Mouse (Mus musculus): ENCODE measurements around the gene Sumo3.

DNA sequence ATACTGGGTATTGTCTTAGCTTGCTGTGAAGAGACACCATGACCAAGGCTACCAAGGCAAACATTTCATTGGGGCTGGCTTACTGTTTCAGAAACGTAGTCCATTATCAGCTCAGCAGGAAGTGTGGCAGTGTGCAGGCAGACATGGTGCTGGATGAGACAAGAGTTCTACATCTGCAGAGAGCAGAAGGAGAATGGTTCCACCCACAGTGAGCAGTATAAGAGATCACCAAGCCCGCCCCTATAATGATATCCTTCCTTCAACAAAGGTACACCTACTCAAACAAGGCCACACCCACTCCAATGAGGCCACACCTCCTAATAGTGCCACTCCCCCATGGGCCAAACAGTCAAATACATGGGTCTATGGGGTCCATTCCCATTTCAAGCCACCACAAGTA is 44.4 kb upstream of the Sumo3 start:
- TF ChIP-seq POLR2A (IDR thresholded peaks at IDR 0.05; ENCODE audit: low read depth, low read length) (no peak), CTCF (conservative IDR thresholded peaks at IDR 0.05; ENCODE audit: insufficient read depth, insufficient read length, low read depth, low read length) (no peak)

Measured in kidney, adult 2 months (tissue).